Mouse (Mus musculus): ENCODE results near the gene Dis3l2.

- no peak for TF ChIP-seq CTCF (IDR thresholded peaks at IDR 0.05)
- no peak for TF ChIP-seq EP300 (IDR thresholded peaks at IDR 0.05)
These were observed 3.2 kb upstream of the Dis3l2 start for GRCm38 (mm10) chr1:86700367-86700766.

All from lung, postnatal 0 days (tissue).